Mouse (Mus musculus): ENCODE data around the gene Paxx. TPM values are rescaled to one million over a fixed set of nuclear protein-coding genes. Genes with fewer than 3 reads are reported as not detected.

Gene Paxx
- polyA plus RNA-seq, 1 experiment from 2014 or later: 97.1 TPM

GRCm38 (mm10) chr2:25498622-25499478, 38.0 kb upstream of the Paxx start:
- whole genome bisulfite sequencing: 73% methylated on average over 15 of the region's 15 CpGs
- no peak overlapping the region for H3K27ac ChIP-seq (replicated peaks)

GRCm38 (mm10) chr2:25497846-25498575, 37.1 kb upstream of the Paxx start:
- no peak overlapping the region for H3K27ac ChIP-seq (replicated peaks)

More at GRCm38 (mm10) chr2:25498622-25499478, 38.0 kb upstream of the Paxx start:
- peaks cover 13% of the 10 kb centered on the region for H3K36me3 ChIP-seq
- H3K4me3 ChIP-seq: no peak overlapping the region
- H3K4me1 ChIP-seq (replicated peaks): peaks cover 18% of the 10 kb centered on the region
- H3K9me3 ChIP-seq: no peaks in the 10 kb centered on the region
- ATAC-seq (ENCODE audit: low read depth): no peak
- H3K9ac ChIP-seq: no peak overlapping the region
- no peaks in the 10 kb centered on the region for H3K27me3 ChIP-seq
- H3K4me2 ChIP-seq: no peak overlapping the region

GRCm38 (mm10) chr2:25496462-25496861, 35.6 kb upstream of the Paxx start:
- no peak overlapping the region for H3K9ac ChIP-seq
- H3K4me2 ChIP-seq: no peak overlapping the region
- no peak overlapping the region for H3K4me3 ChIP-seq
- peaks cover 8% of the 10 kb centered on the region for H3K4me1 ChIP-seq (replicated peaks)
- no peaks in the 10 kb centered on the region for H3K27me3 ChIP-seq
- H3K36me3 ChIP-seq: no peaks in the 10 kb centered on the region
- no peaks in the 10 kb centered on the region for H3K9me3 ChIP-seq
- H3K27ac ChIP-seq (replicated peaks): no peak overlapping the region
- no peak for ATAC-seq (ENCODE audit: low read depth)
- WGBS: 45% methylated on average over 4 of the region's 4 CpGs

More at GRCm38 (mm10) chr2:25497846-25498575, 37.1 kb upstream of the Paxx start:
- Histone ChIP-seq H3K4me1 (replicated peaks) (peaks cover 18% of the 10 kb centered on the region), H3K4me2 (no peak overlapping the region), H3K9me3 (no peaks in the 10 kb centered on the region), H3K36me3 (peaks cover 4% of the 10 kb centered on the region), H3K9ac (peak overlapping the region; percentile 8; the same call in 1 of the 2 replicates), H3K4me3 (no peak overlapping the region), H3K27me3 (no peaks in the 10 kb centered on the region)
- WGBS: 62% methylated on average over 6 of the region's 6 CpGs
- no peak for ATAC-seq (ENCODE audit: low read depth)

GRCm38 (mm10) chr2:25493476-25493961, 32.6 kb upstream of the Paxx start, which contains the start of gene Lcn12:
Gene Lcn12, minus strand, starts transcription at chr2:25493911.
- Histone ChIP-seq H3K4me2 (no peak within 1 kb of the TSS), H3K4me3 (no peak within 1 kb of the TSS), H3K4me1 (replicated peaks) (no peaks in the 10 kb centered on the region), H3K9me3 (no peaks in the 10 kb centered on the region), H3K27ac (replicated peaks) (no peak within 1 kb of the TSS), H3K27me3 (no peaks in the 10 kb centered on the region), H3K9ac (no peak within 1 kb of the TSS), H3K36me3 (no peaks in the 10 kb centered on the region)
- WGBS: 84% methylated on average over 5 of the region's 5 CpGs
- no peak for ATAC-seq (ENCODE audit: low read depth)

GRCm38 (mm10) chr2:25492988-25493387, 32.1 kb upstream of the Paxx start:
- Histone ChIP-seq H3K4me1 (replicated peaks) (no peaks in the 10 kb centered on the region), H3K4me3 (no peak overlapping the region), H3K9me3 (no peaks in the 10 kb centered on the region), H3K27ac (replicated peaks) (no peak overlapping the region), H3K27me3 (no peaks in the 10 kb centered on the region), H3K9ac (no peak overlapping the region), H3K4me2 (no peak overlapping the region), H3K36me3 (no peaks in the 10 kb centered on the region)
- WGBS: 87% methylated on average over 5 of the region's 5 CpGs
- no peak for ATAC-seq (ENCODE audit: low read depth)

GRCm38 (mm10) chr2:25488671-25489068, 27.8 kb upstream of the Paxx start:
- WGBS: 85% methylated on average over 7 of the region's 7 CpGs
- Histone ChIP-seq H3K4me3 (no peak overlapping the region), H3K9ac (no peak overlapping the region), H3K4me1 (replicated peaks) (no peaks in the 10 kb centered on the region), H3K4me2 (no peak overlapping the region), H3K36me3 (no peaks in the 10 kb centered on the region), H3K27ac (replicated peaks) (no peak overlapping the region), H3K27me3 (no peaks in the 10 kb centered on the region), H3K9me3 (no peaks in the 10 kb centered on the region)
- no peak for ATAC-seq (ENCODE audit: low read depth)

GRCm38 (mm10) chr2:25487965-25488670, 27.2 kb upstream of the Paxx start:
- H3K4me1 ChIP-seq (replicated peaks): no peaks in the 10 kb centered on the region
- ATAC-seq (ENCODE audit: low read depth): no peak

GRCm38 (mm10) chr2:25484901-25485647, 24.2 kb upstream of the Paxx start:
- Histone ChIP-seq H3K9me3 (no peaks in the 10 kb centered on the region), H3K36me3 (no peaks in the 10 kb centered on the region), H3K27me3 (no peaks in the 10 kb centered on the region), H3K27ac (replicated peaks) (no peak overlapping the region), H3K9ac (no peak overlapping the region), H3K4me2 (no peak overlapping the region), H3K4me3 (no peak overlapping the region), H3K4me1 (replicated peaks) (no peaks in the 10 kb centered on the region)
- WGBS: 72% methylated on average over 11 of the region's 11 CpGs
- no peak for ATAC-seq (ENCODE audit: low read depth)

More at GRCm38 (mm10) chr2:25487965-25488670, 27.2 kb upstream of the Paxx start:
- Histone ChIP-seq H3K27me3 (no peaks in the 10 kb centered on the region), H3K4me2 (no peak overlapping the region), H3K9me3 (no peaks in the 10 kb centered on the region), H3K9ac (no peak overlapping the region), H3K27ac (replicated peaks) (no peak overlapping the region), H3K4me3 (no peak overlapping the region), H3K36me3 (no peaks in the 10 kb centered on the region)
- WGBS: 82% methylated on average over 6 of the region's 6 CpGs

GRCm38 (mm10) chr2:25482969-25483368, 22.1 kb upstream of the Paxx start:
- Histone ChIP-seq H3K4me2 (no peak overlapping the region), H3K4me3 (no peak overlapping the region), H3K4me1 (replicated peaks) (no peaks in the 10 kb centered on the region), H3K27me3 (no peaks in the 10 kb centered on the region), H3K9me3 (no peaks in the 10 kb centered on the region), H3K27ac (replicated peaks) (no peak overlapping the region), H3K9ac (no peak overlapping the region), H3K36me3 (no peaks in the 10 kb centered on the region)
- no peak for ATAC-seq (ENCODE audit: low read depth)
- WGBS: 26% methylated on average over 7 of the region's 7 CpGs

GRCm38 (mm10) chr2:25480541-25480940, 19.6 kb upstream of the Paxx start:
- 100% methylated on average over 1 of the region's 1 CpGs for WGBS
- ATAC-seq (ENCODE audit: low read depth): no peak
- no peaks in the 10 kb centered on the region for H3K4me1 ChIP-seq (replicated peaks)
- no peak overlapping the region for H3K9ac ChIP-seq
- H3K9me3 ChIP-seq: no peaks in the 10 kb centered on the region
- no peak overlapping the region for H3K27ac ChIP-seq (replicated peaks)
- no peaks in the 10 kb centered on the region for H3K36me3 ChIP-seq
- no peaks in the 10 kb centered on the region for H3K27me3 ChIP-seq
- no peak overlapping the region for H3K4me2 ChIP-seq
- no peak overlapping the region for H3K4me3 ChIP-seq

- no peak overlapping the region for H3K4me2 ChIP-seq
- no peaks in the 10 kb centered on the region for H3K9me3 ChIP-seq
- no peak for ATAC-seq (ENCODE audit: low read depth)
- H3K4me1 ChIP-seq (replicated peaks): no peaks in the 10 kb centered on the region
- H3K27ac ChIP-seq (replicated peaks): no peak overlapping the region
- no peaks in the 10 kb centered on the region for H3K27me3 ChIP-seq
- H3K4me3 ChIP-seq: no peak overlapping the region
- WGBS: 74% methylated on average over 10 of the region's 10 CpGs
- no peaks in the 10 kb centered on the region for H3K36me3 ChIP-seq
- no peak overlapping the region for H3K9ac ChIP-seq
These were observed 18.8 kb upstream of the Paxx start for GRCm38 (mm10) chr2:25479551-25480311.

Measured in neural tube, embryonic 13.5 days (tissue).